Mouse (Mus musculus) E14TG2a.4 (cell line): ENCODE measurements around the gene Cnnm2.

Source experiments
- H3K27me3 ChIP-seq: 2 replicates; pipeline ENCODE4 v1.6.1; 2014; ENCODE audit warnings: low read length, control low read depth; ENCODE audit not compliant: insufficient read depth
- H3K36me3 ChIP-seq: 2 replicates; pipeline ENCODE4 v1.6.1; 2014; ENCODE audit warnings: low read length, control low read depth; ENCODE audit not compliant: insufficient read depth
- H3K4me1 ChIP-seq: replicated peaks from 2 replicates; pipeline ENCODE4 v1.6.1; 2014; ENCODE audit warnings: low read depth, low read length, control low read depth
- H3K4me3 ChIP-seq: replicated peaks from 2 replicates; pipeline ENCODE4 v1.5.1; 2014; ENCODE audit warnings: mild to moderate bottlenecking, low read length
- H3K9me3 ChIP-seq: 2 replicates; pipeline ENCODE4 v1.6.1; 2014; ENCODE audit warnings: low read length, control low read depth
- CTCF ChIP-seq: conservative IDR thresholded peaks from 2 replicates; pipeline ENCODE4 v1.5.1; 2014; ENCODE audit warnings: low read length
- NANOG ChIP-seq: IDR thresholded peaks from 2 replicates; pipeline ENCODE4 v1.6.1; 2014; ENCODE audit warnings: borderline replicate concordance, low read length, mixed read lengths
- POU5F1 ChIP-seq: IDR thresholded peaks from 2 replicates; pipeline ENCODE4 v1.6.1; 2014; ENCODE audit warnings: low read length, borderline replicate concordance

The Cnnm2 gene

DNA sequence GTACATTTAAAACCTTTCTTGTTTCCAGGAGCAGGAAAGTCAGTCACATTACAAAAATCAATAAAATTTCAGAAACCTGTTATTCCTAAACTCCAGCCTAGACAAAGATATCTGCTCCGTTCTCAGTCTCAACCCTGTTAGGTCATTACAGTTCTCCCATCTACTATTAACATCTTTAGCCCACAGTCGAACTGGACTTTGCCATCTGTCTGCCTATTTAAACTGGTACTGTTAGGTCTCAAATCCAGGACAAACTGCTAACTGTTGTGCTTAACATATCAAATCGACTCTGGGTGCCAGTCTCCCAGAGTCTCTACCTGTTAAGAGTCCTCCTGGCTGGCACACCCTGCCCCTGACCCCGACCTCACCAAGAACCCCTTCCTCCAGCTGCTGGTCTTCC lies 144.6 kb downstream of the Cnnm2 start:
- Histone ChIP-seq H3K4me1 (peaks cover 7% of the 10 kb centered on the region), H3K9me3 (no peaks in the 10 kb centered on the region), H3K27me3 (no peaks in the 10 kb centered on the region), H3K36me3 (0 out of 2 replicates have a peak, but pooled peaks cover 7% of the 10 kb centered on the region), H3K4me3 (no peak overlapping the region)
- no peak for TF ChIP-seq CTCF

DNA sequence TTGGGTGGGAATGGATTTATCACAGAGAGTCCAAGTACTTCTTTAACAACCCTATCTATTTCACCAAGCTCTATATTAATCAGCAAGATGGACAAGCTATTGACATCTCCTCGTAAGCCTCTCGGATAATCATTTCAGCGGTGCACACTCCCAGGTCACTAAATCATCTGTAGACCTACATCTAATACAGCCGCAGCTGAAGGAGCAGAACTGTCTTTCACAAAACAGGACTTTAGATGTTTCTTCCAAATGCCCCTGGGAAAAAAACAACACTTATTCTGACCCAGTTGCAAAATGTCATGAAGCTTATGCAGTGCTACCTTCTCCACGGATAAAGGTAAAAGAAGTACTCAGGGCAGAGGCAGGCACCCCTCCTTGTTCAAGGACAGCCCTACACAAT lies 146.8 kb downstream of the Cnnm2 start:
- TF ChIP-seq POU5F1 (no peak), CTCF (no peak), NANOG (no peak)
- Histone ChIP-seq H3K27me3 (no peaks in the 10 kb centered on the region), H3K4me3 (no peak overlapping the region), H3K4me1 (peaks cover 7% of the 10 kb centered on the region), H3K36me3 (0 out of 2 replicates have a peak, but pooled peaks cover 12% of the 10 kb centered on the region), H3K9me3 (no peaks in the 10 kb centered on the region)

DNA sequence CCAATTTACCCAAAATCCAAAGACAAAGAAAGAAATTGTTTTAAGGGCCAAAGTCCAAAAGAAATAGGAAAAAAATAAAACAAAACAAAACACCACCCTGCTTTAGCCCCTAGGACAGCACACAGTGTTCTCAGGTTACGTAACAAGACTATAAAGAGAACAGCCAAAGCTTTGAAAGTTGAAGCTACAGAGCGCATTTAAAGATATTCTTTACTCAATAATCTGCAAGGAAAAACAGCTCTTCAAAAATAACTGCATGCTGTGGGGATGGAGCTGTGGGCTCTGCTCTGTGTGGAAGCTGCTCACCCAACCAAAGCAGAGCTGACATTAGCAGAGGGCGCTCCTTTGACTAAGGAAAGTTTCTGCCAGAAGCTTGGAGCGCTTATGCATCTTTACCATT lies 147.6 kb downstream of the Cnnm2 start:
- Histone ChIP-seq H3K4me3 (no peak overlapping the region), H3K4me1 (peaks cover 7% of the 10 kb centered on the region), H3K27me3 (no peaks in the 10 kb centered on the region), H3K9me3 (no peaks in the 10 kb centered on the region), H3K36me3 (0 out of 2 replicates have a peak, but pooled peaks cover 10% of the 10 kb centered on the region)
- TF ChIP-seq CTCF: no peak
- TF ChIP-seq NANOG: no peak
- TF ChIP-seq POU5F1: no peak

DNA sequence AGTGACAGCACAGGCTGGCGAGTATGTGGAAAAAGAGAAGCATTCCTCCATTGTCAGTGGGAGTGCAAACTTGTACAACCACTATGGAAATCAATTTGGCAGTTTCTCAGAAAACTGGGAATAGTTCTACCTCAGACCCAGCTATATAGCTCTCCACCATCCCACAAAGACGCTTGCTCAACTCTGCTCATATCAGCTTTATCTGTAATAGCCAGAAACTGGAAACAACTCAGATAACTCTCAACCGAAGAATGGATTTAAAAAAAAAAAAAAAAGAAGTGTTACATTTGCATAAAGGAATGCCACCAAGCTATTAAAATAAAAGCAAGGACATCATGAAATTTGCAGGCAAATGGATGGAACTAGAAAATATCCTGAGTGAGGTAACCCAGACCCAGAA lies 150.1 kb downstream of the Cnnm2 start:
- H3K27me3 ChIP-seq: no peaks in the 10 kb centered on the region
- TF ChIP-seq POU5F1 (no peak), NANOG (no peak), CTCF (no peak)
- H3K9me3 ChIP-seq: no peaks in the 10 kb centered on the region
- peaks cover 16% of the 10 kb centered on the region for H3K4me1 ChIP-seq
- H3K4me3 ChIP-seq: no peak overlapping the region
- H3K36me3 ChIP-seq: 0 out of 2 replicates have a peak, but pooled peaks cover 5% of the 10 kb centered on the region

DNA sequence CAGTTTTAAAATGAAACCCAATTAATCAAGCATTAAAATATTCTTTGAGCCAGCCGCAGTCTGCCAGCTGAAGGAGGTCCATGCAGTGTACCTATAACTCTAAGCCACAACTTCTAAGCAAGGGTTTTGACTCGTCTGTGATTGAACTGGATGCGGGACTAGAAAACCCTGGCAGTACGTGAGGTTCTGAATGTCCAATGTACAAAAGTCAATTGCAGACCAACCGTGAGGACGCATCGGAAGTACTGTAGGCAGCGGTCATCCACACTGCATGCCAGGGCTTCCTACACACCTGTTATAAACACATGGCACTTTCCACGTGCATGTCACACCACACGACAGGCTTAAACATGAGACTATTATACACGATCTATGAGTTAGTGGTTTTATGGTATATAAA lies 152.2 kb downstream of the Cnnm2 start:
- no peak overlapping the region for H3K4me3 ChIP-seq
- H3K36me3 ChIP-seq: 0 out of 2 replicates have a peak, but pooled peaks cover 5% of the 10 kb centered on the region
- peaks cover 16% of the 10 kb centered on the region for H3K4me1 ChIP-seq
- no peaks in the 10 kb centered on the region for H3K27me3 ChIP-seq
- no peaks in the 10 kb centered on the region for H3K9me3 ChIP-seq
- no peak for TF ChIP-seq POU5F1

DNA sequence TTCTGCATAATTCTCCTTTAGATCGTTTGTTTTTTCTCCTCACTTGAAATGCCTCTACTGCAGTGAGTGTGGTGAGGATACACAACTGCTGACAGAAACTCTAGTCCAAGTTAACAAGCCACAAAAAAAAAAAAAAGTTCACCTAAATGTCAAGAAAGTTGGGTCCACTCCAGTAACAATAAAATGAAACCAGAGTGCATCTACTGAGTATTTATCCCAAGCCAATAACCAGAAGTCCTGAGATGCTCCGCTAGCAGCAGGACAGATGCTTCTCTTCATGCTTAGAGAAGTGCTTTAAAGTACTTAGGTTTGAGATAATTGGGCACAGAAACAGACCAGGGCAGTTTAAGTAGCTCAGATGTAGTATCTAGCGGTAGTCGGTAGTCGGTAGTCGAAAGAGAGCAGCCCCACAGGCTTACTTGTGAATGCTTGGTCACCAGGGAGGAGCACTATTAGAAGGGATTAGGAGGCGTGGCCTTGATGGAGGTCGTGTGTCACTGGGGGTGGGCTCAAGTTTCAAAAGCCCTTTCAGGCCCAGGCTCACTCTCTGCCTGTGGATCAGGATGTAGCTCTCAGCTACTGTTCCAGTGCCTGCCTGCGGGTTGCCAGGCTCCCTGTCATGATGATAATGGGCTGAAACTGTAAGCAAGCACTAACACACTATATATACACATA lies 154.1 kb downstream of the Cnnm2 start:
- Histone ChIP-seq H3K36me3 (0 out of 2 replicates have a peak, but pooled peaks cover 5% of the 10 kb centered on the region), H3K4me1 (peaks cover 9% of the 10 kb centered on the region)

DNA sequence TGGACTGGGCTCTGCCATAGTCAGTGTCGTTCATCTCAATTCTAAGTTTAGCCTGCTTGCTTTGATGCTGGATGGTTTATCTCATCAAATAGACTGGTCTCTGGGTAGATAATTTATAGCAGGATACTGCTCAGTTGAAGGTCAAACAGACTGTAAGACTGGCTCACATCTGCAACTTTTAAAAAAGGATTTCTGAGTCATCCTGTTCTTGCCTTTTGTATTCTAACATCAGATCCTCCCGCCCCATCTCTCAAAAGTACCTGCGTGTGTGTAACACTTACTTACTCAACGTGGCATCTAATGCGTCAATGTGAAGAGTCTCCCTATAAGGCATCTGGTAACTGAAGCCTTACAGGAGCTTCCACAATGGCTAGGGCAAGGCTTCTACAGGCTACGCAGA lies 159.2 kb downstream of the Cnnm2 start:
- peaks cover 13% of the 10 kb centered on the region; the same call in 1 of the 2 replicates for H3K36me3 ChIP-seq
- no peak overlapping the region for H3K4me3 ChIP-seq
- H3K27me3 ChIP-seq: no peaks in the 10 kb centered on the region
- peaks cover 2% of the 10 kb centered on the region for H3K4me1 ChIP-seq
- TF ChIP-seq CTCF (no peak), POU5F1 (no peak), NANOG (no peak)
- H3K9me3 ChIP-seq: no peaks in the 10 kb centered on the region

More for the DNA sequence above, 154.1 kb downstream of the Cnnm2 start:
- Histone ChIP-seq H3K9me3 (no peaks in the 10 kb centered on the region), H3K4me3 (no peak overlapping the region), H3K27me3 (no peaks in the 10 kb centered on the region)
- TF ChIP-seq NANOG (no peak), CTCF (no peak), POU5F1 (no peak)

DNA sequence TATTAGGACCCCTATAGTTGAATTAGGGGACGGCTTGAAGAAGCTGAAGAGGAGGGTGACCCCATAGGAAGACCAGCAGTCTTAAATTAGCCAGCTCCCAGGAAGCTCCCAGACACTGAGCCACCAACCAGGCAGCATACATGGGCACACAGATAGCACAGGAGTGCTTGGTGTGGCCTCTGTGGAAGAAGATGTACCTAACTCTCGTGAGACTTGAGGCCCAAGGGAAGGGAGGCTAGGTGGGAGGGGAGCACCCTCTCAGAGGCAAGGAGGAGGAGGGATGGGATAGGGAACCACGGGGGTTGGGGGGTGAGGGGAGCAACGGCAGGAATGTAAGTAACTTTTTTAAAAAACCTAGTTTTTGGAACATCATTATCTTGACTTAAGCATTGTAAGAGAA lies 165.0 kb downstream of the Cnnm2 start:
- TF ChIP-seq CTCF: no peak
- no peak for TF ChIP-seq NANOG
- no peak for TF ChIP-seq POU5F1
- 0 out of 2 replicates have a peak, but pooled peaks cover 3% of the 10 kb centered on the region for H3K4me1 ChIP-seq
- no peak overlapping the region for H3K4me3 ChIP-seq
- H3K36me3 ChIP-seq: peaks cover 6% of the 10 kb centered on the region; the same call in 1 of the 2 replicates
- no peaks in the 10 kb centered on the region for H3K9me3 ChIP-seq
- no peaks in the 10 kb centered on the region for H3K27me3 ChIP-seq

DNA sequence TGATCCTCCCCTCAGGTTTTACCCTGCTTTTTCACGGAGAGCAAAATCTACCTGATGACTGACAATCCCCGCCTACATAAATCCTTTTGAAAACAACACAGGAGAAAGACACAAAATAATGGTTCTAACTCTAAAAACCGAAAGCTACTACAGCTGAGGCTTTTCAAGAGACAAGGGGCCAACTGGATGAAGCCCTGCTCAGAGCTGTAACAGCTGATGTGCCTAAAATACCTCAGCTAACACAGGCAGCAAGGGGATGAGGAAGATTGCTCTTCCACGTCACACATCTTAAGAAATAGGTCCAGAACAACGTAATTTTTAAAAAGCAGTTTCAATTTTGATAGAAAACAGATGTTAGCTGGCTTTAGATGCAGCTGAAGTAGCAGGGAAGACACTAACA lies 165.6 kb downstream of the Cnnm2 start:
- Histone ChIP-seq H3K27me3 (no peaks in the 10 kb centered on the region), H3K4me1 (0 out of 2 replicates have a peak, but pooled peaks cover 3% of the 10 kb centered on the region), H3K9me3 (no peaks in the 10 kb centered on the region), H3K36me3 (peaks cover 5% of the 10 kb centered on the region; the same call in 1 of the 2 replicates), H3K4me3 (no peak overlapping the region)
- no peak for TF ChIP-seq POU5F1
- no peak for TF ChIP-seq NANOG
- TF ChIP-seq CTCF: no peak
